Mouse (Mus musculus) heart, postnatal 0 days (tissue): ENCODE measurements at regions not wholly inside any gene's neighbourhood (a gene's known extent, or its start where the extent isn't known, plus 50 kb on each side); places are given as distances from the start of the nearest gene placed in this dataset.

Experiments
- CTCF ChIP-seq: IDR thresholded peaks from 2 replicates; pipeline ENCODE4 v1.5.1; 2016; ENCODE audit warnings: antibody characterized with exemption, control low read depth, low read depth
- EP300 ChIP-seq: IDR thresholded peaks from 2 replicates; pipeline ENCODE4 v1.6.1; 2016; ENCODE audit warnings: antibody characterized with exemption, low read depth

DNA sequence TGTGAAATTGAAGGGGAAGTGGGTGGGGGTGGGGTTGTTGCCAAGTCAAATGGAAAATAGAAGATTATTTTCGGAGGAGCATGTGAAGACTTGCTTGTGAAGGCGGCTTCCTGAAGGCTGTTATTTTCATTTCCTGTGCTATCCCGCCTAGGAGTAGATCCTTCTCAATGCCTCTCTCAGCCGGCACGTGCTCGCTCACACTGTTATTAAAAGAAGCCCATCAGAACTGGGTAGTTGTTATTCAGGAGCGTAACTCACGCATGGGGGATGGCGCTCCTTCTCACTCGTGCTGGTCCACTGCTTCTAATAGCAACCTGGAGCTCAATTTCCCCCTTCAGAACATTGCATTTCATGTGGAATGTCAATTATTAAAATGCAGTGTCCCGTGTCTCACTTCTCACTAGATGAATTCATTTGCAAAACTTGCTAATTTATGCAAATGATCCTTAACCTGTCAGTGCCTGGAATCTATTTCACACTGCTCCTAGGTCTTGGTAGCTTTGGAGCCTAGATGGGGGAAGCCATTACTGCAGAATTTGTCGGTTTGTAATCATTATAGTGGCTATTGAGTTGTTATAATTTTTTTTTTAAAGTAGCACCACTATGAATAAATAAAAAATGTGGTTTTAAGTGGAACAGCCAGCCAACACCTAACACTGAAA is 412.8 kb upstream of the Hnrnpa3 start:
- TF ChIP-seq EP300 (0 out of 2 replicates have a peak, but pooled peaks have one; percentile 1), CTCF (no peak)
